Mouse (Mus musculus) urinary bladder, postnatal 10 days (tissue): ENCODE data around the gene BC049352.

ENCODE experiments used
- DNase-seq: peaks from one replicate; pipeline ENCODE4 v3.0.0; 2022; ENCODE audit warnings: low spot score

Gene BC049352

DNA sequence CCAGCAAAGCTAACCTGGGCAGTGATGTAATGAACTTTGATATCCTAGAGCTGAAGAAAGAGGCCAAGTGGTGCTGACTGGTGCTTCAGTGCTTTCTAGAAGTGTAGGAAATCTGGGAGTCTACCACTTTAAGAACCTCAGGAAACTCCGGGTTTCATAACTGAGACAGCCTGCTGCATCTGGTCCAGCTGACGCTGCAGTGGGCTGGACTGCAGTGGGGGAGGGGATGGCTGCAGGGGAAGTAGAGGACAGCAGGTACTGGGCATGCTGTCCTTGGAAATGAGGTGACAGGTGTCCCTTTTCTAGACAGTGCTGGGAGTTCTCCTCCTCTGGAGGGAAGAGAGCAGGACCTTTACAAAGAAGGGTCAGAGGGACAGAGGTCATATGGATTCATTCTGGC lies at the start of gene BC049352:
Gene BC049352, plus strand, starts transcription at position 238 of the 400 bp plus-strand sequence.
- no peak for DNase-seq

DNA sequence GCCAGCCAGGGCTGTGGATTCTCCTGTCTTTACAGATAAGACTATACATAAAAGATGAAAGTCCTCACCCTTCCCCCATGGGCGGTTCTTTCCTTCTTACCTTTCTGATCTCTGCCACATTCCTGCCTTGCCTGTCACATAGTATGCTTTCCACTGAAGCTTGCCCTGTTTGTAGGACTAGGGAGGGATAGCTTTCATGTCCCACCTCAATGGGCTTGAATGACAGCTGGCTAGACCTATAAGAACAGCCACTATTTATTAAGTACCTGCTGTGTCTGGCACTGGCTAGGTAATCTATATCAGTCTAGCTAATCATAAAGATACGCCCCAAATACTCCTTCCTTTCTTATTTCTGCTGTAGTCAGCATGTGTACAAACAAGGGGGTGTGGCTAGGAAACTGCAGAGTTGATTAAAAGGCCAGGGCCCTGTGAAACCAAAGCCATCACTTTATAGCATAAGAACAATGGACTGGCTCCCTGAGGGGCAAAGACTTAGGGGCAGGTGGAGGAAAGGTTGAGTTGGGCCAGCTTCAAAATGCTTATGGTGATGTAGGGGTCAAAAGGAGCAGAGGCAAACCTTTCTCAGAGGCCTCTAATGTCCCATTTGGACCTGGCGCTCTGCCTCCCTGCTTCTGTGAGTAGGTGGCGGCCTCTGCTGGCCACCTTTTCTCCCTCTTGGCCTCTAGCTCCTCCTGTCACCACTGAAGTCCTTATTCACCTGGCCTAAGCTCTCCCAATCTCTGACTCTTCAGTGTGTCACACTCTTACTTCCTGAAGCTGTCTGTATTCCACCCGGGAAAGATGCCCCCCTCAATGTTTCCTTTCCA lies 48.1 kb upstream of the BC049352 start:
- DNase-seq: no peak

DNA sequence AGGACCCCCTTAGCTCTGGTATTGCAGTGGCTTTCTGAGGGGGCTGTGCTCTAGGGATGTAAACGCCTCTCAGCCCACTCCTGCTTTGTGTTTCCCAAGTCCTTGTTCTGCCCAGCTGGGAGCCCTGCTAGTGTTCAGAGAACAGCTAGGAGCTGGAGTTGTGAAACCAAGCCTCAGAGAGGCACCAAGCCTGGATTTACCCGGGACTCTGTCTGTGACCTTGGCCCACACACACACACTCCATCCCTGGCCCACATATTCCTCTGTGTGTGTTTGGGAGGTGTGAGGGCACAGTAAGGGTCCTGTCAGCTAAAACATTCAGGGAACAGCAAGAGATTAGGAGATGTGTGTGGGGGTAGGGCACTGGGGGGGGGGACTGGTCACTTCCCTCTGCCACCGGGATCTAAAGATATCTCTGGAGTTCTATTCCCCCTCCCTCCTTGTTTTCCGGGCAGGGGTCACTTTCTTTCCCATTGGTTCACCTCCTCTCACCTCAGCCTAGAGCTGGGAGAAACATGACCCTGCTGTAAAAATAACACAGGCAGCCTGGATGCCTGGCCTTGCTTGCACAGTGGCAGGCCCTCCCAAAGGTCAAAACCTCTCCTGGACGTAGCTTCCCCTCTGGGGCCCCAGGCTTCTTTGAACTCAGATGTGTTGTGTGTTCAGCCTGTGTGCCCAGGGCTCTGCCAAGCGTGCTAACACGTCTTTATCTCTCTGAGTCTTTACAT lies 45.2 kb upstream of the BC049352 start:
- no peak for DNase-seq

DNA sequence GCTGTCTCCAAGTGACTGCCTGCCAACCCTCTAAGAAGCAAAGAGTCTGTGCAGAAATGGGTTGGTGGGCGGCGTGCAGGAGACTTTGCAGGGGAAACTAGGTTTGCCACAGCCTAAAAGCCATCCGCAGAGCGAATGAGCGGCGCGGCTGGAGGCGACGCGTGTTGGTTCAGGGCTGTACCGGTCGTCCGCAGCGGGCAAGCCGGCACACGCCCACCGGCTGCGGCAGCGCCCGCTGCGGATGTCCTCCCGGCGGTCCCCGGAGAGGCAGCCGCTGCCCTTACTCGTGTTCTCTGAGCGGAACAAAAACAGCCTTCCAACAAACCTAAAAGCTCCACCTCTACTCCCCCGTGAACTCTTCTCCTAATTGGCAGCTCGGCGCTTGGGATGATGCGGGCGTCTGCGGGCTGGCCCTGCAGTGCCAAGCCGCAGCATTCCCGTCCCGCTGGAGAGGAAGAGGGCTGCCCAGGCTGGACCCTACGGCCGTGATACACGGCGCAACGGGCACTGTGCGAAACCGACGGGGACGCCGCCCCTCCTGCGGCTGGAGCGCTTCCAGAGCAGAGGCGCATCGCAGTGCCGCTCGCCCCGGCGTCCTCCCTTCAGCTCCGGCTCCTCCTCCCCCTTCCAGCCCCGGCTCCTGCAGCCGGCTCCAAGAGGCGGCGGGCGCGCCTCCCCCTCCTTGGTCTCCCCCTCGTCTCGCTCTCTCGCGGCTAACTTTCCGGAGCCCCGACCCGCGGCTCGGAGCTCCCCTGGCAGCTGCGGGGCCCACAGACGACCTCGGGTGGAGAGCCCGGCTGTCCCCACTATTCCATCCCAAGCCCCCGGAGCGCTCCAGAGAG lies 43.4 kb upstream of the BC049352 start, which contains the start of gene Scn4b:
Gene Scn4b, plus strand, starts transcription at position 205 of the 842 bp plus-strand sequence.
- DNase-seq: no peak

DNA sequence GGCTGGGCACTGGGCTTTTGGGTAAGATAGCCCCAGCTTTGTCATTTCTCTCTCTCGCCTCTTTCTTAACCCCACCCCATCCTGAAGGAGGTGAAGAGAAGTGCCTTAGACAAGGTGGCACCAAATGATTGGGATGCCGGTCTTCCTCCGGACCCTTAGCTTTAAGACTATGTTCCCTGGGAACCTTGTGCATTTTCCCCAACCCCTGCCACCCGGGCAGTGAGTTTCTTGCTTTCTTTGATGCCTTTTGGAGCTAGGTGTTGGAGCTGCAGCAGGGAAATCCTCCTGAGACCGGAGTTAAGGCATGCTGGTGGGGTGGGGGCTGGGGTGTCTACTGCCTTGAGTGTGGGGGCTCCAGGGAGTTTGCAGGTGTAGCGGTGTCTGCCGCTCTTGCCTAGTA lies 42.7 kb upstream of the BC049352 start:
- DNase-seq: no peak

DNA sequence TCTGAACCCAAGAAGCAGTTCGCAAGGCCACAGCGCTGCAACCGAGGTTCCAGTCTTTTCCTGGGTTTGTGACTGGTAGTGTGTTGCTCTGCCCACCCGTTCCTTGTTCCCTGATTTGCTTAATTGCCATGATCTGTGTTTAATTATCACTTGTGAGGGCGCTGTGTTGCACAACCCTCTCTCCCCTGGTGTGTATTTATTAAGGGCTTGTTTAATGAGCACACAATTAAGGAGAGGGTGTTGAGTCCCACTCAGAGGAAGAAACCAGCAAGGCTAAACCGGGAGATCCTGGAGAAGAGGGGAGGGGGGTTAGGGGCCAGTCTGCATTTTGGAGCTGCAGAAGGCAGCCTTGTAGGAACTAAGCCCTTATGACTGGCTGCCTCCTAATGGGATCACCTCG lies 40.9 kb upstream of the BC049352 start:
- DNase-seq: no peak

DNA sequence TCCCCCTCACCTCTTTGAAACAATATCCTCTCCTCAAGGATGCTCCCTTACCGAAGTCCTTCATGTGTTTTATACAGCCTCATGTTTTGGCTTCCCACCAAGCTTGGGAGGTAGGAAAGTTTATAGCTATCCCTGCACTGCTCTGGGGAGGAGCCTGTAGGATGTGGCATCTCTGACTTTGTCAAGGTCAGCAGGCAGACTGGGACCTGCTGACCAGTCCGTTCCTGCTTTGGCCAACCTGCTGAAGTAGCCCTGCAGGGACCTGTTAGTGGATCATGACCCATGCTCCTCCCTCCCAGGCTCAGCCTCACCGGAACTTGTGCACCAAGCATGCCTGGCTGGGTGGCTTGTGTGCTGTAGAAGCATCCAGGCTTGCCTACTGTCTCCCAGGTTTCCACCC lies 39.1 kb upstream of the BC049352 start:
- DNase-seq: no peak

DNA sequence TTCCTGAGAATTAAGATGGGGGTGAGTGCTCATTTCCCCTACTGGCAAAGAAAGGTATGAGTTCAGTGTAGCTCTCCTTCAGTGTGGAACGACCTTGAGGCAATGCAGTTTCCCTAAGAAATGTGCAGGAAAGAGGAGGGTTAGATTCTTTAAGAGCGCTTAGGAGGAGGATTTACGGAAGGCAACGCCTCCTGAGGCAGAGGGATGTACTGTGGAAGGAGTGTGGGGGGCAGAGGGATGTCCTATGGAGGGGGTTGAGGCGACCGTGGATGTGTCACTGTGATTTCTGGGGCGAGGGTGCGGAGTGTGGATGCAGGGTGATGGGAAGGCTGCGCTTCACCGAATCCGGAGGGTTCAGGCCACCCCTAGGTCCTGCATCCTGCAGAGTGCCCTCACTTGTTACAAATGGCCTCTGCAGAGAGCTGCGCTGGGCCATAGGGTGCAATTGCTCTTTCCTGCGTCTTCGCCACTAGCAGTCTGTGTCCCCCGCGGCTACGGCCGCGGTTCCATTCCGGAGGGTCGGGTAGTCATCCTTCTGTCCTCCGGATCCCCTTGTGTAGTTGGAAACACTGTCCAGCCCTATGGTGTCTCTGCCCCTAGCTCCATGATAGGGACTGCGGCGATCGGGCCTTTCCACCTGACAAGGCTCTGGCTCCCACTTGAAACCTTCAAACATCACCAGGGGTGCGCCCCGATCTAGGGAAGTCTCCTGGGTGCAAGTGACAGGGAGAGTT lies 36.1 kb upstream of the BC049352 start:
- no peak for DNase-seq

DNA sequence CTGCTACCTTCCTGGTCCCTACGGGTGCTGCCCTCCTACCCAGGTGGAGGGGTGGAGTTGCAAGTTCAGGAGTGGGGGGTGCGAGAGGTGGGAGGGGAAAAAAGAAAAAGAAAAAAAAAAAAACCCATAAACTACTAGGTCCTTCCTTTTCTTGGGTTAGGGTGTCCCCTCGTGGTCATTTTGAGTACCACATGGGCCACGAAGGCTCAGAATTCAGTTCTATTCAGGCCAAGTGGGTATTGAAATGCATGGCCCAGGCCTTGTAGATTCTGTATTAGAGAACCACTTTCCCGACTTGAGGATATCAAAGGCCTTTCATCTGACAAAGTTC lies 35.6 kb upstream of the BC049352 start:
- DNase-seq: no peak

DNA sequence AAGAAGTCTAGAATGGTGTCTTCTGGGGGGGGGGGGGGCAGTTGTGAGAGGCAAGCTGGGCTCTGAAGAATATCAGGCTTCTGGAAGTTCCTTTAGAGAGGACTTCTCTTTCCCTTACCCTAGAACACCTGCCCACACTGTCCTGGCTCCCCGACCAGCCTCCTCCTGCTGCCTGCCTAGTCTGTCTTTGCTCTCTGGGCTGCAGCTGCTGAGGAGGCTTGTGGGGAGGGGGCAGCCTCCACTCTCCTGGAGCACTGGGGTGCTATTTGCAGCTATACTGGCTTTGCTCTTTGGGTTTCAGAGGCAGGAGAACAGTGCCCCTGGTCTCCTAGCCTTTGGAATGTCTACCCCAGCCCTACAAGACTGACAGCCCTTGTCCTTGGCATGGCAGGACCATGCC lies 30.9 kb upstream of the BC049352 start:
- no peak for DNase-seq

DNA sequence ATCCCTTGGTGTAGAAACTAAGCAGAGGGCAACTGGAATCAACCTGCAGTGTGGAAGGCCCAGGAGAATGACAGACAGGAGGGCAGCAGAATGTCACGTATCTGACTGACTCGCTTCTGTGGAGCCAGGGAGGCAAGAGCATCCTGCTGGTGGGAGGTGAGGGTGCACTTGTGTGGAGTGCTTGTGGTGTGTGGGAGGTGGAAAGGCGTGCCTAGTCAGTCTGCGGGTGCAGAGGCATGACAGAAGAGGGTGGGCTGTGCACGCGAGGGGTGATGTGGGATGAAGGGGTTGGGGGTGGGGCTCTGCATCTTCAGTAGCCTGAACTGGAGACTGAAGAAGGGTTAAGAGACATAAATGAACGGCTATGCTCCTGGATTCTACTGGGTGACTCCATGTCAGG lies 28.4 kb upstream of the BC049352 start:
- no peak for DNase-seq

DNA sequence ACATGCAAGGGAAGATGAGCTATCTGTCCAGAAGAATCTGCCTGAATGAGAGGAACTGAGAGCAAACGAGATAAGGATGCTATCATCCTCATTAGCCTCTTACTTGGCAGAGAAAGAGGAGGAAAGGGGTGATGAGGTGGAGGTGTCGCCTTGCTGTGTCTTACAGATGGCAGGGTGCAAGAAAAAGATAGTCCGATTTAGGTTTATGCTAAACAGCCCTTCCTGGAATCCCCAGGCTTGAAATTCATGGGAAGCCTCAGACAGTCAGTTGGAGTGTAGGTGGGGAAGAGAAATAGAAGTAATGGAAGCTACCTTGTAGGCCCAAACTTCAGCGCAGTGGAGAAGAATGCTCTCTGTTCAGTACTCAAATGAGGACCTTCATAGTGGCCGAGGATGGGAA lies 13.9 kb upstream of the BC049352 start:
- no peak for DNase-seq

DNA sequence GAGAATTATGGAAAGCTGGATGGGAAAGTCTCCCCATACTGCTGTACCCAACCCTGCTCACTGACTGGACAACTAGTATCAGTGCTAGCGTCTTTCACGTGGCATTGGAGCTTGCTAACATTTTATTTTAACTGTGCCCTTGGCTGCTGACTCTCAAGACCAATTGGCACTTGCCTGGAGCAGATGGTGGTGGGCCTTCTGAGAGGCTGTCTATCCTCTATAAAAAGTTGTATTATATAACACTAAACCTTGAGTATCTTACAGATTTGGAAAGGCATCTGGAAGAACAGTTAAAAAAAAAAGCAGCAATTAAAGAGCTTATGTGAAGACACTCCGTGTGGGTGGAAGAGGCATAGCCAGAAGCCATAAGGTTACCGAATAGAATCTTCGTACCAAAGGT lies 11.7 kb upstream of the BC049352 start:
- DNase-seq: no peak

DNA sequence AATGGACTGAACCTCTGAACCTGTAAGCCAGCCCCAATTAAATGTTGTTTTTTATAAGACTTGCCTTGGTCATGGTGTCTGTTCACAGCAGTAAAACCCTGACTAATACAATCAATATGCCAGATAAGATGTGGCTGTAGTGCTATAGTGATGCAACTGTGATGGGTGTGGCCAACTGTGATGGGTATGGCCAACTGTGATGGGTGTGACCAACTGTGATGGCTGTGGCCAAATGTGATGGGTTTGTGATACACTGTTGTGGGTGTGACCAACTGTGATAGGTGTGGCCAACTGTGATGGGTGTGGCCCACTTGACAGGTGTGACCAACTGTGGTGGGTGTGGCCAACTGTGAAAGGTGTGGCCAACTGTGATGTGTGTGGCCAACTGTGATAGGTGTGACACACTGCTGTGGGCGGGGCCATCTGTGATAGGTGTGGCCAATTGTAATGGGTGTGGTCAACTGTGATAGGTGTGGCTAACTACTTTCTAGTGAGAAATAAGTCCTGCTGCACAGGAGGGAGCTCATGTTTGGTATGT lies 10.7 kb upstream of the BC049352 start:
- DNase-seq: no peak

DNA sequence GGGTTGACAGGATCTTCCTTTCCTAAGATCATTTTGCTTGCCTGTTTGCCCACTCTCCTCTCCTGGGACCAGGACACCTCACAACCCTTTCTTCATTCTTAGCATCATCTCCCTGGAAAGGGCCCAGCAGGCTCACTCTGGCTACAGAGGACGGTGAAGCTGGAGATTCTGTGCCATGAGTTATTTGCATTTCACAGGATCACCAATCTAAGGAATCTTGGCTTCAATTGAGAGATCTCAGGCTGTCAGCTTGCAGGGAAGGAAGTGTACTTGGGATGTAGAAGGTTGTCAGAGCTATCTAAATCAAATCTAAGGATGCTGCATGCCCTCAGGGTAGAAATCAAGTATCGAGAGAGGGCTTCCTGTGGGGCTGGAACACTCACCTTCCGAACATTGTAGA lies 8.3 kb upstream of the BC049352 start:
- no peak for DNase-seq

DNA sequence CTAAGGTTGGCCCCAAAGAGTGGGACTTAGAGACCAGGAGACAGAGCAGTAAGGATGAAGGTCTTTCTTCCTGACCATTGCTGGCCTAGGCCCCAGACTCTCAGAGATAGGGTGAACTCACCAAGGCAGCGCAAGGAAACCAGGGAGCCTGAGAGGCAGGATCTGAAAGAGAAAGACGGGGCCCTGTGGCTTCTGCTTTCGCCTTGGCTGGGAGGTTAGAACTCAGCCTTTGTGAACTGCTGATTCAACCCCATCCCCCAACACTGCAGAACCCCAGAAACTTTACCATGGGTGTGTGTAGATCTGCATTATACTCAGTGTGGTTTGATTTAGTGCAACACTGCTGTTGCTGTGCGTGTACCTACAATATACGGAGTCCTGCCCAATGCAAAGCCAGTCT lies 2.5 kb upstream of the BC049352 start:
- no peak for DNase-seq

DNA sequence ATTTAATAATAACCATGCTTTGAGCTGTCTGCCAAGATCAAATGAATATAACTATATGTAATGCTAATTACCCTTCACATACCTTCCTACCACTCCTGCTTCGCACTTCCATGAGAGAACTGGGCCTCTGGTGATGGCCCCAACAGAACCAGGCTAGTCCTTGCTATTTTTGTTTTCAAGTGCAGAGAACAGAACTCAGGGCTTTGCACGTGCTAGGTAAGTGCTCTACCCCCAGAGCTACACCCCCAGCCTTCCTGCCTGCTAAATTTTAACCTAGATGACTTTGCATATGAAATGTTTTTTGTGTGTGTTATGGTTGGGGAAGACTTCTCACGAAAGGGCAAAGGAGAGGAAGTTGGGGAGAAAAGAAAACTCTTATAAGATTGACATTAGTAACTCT lies 714 bp downstream of the BC049352 start:
- DNase-seq: no peak

DNA sequence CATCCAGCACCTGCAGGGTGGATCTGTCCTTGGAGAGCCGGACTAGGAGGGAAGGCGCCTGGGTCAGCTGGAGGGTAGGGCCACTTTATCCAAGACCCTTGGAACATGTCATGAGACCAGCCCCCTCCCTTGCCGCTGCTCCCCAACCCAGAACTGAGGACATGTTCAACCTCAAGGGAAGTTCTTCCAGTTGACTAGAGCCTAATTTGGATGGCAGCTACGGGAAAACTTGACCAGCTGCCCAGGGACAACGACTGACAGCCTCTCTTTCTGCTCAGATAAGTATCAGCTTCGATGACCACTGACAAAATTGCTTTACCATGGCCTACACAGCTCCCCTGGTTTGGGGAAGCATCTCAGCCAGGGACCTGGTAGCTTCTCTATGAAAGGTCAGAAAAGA lies 1.5 kb downstream of the BC049352 start:
- DNase-seq: no peak

DNA sequence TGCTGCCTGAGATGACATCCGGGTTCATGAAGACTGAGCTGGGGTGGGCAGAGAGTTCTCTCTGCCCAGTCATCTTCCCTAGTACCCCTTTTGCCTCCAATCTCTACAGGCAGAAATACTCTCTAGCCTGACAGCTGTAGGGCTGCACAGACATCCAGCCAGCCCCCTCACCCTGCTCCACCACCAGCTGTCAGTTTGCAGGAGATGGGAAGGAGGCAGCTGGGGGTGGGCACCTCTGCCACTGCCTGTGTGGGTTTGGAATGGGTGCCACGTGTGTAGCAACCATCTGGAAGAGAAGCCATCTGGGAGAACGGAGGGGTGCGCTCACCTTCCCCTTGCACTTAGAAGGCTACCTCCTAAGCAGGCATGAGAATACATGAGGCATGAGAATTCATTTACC lies 3.4 kb downstream of the BC049352 start:
- no peak for DNase-seq

DNA sequence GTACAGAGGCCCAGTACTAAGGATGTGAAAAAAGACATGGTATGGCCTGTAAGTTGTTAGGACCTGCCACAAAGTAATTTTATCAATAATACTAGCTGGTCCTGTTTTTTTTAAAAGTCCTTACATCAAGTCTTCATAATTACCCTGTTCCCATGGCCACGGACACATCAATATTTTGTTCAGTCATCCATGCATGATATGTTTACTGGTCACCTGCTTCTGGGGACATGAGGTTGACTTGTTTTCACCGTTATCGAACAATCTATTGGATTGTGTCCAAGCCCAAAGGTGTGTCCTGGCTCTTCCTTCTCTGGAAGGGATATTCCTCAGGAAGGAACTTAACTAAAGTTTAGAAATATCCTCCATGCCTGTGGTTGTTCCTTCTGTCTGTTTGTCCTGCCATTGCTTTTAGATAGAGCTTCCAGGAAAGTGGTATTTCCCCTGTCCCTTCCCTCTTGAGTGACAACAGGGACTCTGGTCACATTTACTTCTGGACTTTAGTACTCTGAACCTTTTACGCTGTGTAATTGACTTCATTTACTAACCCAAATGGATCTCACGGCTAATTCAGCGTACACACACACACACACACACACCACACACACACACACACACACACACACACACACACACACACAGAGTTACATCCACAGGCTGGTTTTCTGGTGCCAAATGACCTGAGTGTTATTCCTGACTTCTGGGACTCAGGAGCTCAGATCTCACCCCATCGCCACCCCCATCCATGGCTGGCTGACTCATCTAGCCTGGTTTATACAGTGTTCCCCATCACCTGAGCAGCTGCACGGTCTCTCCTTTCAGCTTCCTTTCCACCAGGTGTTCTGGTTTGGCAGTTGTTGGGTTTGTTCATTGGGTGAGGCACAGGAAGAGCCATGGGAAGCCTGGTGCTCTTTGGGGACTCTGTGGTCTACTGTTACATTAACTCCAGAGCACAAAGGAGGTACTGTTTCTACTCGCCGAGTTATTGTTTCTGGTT lies 7.1 kb downstream of the BC049352 start:
- DNase-seq: no peak
